Mouse (Mus musculus) inflammation-experienced regulatory T-cells, adult 6 months (primary cell): ENCODE data around the gene Atp13a5. TPM values are rescaled to one million over a fixed set of nuclear protein-coding genes. Genes with fewer than 3 reads are reported as not detected.

ENCODE experiments used
- ATAC-seq: one replicate; pipeline ENCODE4 v1.8.0; 2017
- polyA plus RNA-seq, 3 experiments: library from polyadenylated mRNA; unstranded; fragments of 100-300 nt; shearing (Covaris generic); gene quantifications; one replicate each; pipeline ENCODE4 v1.2.1; 2017

Atp13a5 gene
- polyA plus RNA-seq, 3 experiments from 2014 or later, result 0.17 TPM; not detected in 2

DNA sequence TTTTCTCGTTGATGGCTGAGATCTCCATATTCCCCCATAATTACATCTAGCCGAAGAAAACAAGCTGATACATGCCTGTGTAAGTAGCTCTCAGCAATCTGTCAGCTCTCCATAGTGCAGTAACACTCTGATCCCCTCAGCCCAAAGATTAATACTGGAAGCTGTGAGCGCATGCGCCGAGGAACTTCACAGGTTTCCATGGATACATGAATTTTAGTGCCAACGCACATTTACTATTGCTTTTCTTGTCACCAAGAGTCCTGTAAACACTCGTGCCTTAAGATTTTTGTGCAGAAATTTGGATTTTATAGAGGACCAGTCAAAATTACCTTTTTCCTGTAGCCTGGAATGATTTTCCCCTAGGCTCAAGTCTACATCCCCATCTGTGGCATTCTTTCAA, 173.7 kb downstream of the Atp13a5 start:
- ATAC-seq, result no peak

DNA sequence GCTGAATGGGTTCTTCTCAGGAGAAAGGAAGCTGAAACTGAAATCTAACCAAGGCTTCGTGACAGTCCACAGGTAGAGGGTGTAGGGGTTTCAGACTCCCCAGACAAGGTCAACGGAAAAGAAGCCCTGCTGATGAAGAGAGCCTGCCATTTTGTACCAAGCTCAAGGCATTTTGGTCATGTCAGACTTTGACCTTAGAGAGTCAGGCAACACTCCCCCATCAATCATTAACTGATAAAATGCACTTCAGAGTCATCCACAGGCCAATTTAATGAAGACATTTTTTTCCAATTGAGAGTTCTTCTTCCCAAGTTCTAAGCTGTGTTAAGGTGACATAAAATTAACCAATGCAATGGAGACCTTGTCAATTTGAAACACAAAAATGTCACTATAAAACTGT, 177.4 kb downstream of the Atp13a5 start:
- ATAC-seq, result no peak

DNA sequence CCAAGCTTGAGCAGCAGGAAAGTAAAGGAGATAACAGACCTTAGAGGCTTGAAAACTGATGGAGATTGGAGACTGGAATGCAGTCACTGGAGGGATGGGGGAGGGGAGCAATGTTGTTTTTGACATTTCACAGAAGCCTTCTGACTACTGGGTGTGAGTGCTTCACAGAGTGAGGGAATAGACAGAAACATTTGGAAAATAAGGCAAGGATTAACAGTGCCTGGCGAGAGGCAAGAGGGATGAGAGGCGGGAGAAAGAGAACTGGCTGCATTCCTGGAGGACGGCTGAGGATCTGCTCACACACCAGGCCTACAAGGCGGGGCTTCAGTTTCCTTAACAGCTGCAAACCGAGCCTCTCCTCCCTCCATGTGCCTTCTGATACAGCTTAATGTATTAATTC, 180.1 kb downstream of the Atp13a5 start:
- ATAC-seq, result no peak

GRCm38 (mm10) chr16:29195156-29195555, 183.4 kb downstream of the Atp13a5 start:
- no peak for ATAC-seq

DNA sequence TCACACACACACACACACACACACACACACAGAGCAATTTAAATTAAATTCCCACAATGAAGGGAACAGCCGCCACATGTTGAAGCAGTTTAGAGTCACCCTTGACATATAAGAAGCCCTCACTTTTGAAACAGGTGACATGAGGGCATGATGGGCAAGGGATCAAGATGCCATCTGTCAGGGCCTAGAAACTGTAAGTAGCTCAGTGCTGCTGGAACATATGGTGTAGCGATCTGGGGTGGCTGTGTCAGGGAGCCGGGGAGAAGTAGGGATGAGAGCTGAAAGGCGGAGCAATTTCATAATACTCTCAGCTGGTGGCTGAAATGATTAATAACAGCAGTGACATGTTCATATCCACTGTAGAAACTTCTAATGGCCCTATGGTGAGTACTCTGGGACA, 184.6 kb downstream of the Atp13a5 start:
- no peak for ATAC-seq

GRCm38 (mm10) chr16:29192911-29193310, 185.6 kb downstream of the Atp13a5 start:
- ATAC-seq, result no peak

Other genes starting within 250 kb of the Atp13a5 start
- gene Hrasls, start 169.0 kb downstream of the Atp13a5 start, polyA plus RNA-seq, result not detected
- not detected for gene Atp13a4, start 166.1 kb upstream of the Atp13a5 start, polyA plus RNA-seq
- 10 to 100 TPM; 20.3 to 27.0 (median 23.1) TPM for gene Opa1, start 200.6 kb upstream of the Atp13a5 start, polyA plus RNA-seq